Mouse (Mus musculus): Measurements from ENCODE around the gene Atp5k.

Atp5k gene

GRCm38 (mm10) chr5:108423427-108423826, 10.8 kb downstream of the Atp5k start:
- DNase-seq: no peak

- DNase-seq: no peak
Observed at GRCm38 (mm10) chr5:108422741-108423140, 11.5 kb downstream of the Atp5k start.

GRCm38 (mm10) chr5:108414711-108415110, 19.5 kb downstream of the Atp5k start:
- DNase-seq: no peak

- DNase-seq: no peak
Observed at GRCm38 (mm10) chr5:108406977-108407376, 27.3 kb downstream of the Atp5k start.

- DNase-seq: no peak
Observed at GRCm38 (mm10) chr5:108405460-108405859, 28.8 kb downstream of the Atp5k start.

- DNase-seq: no peak
Observed at GRCm38 (mm10) chr5:108403453-108403852, 30.8 kb downstream of the Atp5k start.

GRCm38 (mm10) chr5:108389744-108390143, 44.5 kb downstream of the Atp5k start:
- no peak for DNase-seq

- no peak for DNase-seq
Observed at GRCm38 (mm10) chr5:108388201-108388600, 46.0 kb downstream of the Atp5k start, which contains the start of gene Pde6b. TSS of gene Pde6b (plus strand) at chr5:108388391.

GRCm38 (mm10) chr5:108386449-108386848, 47.8 kb downstream of the Atp5k start:
- no peak for DNase-seq

GRCm38 (mm10) chr5:108385632-108386031, 48.6 kb downstream of the Atp5k start:
- no peak for DNase-seq
